Mouse (Mus musculus) hindbrain, embryonic 10.5 days (tissue): ENCODE measurements around the gene Fchsd2. TPM values are rescaled to one million over a fixed set of nuclear protein-coding genes. Genes with fewer than 3 reads are reported as not detected.
A peak's percentile ranks its signal among the peaks of the same experiment; 100 is the strongest.

ENCODE experiments used
- DNase-seq: peaks from one replicate; pipeline ENCODE4 v3.0.0-alpha.2; 2017; ENCODE audit warnings: low spot score
- H3K27ac ChIP-seq: fragments of 300-500 bp; sonication (generic); 2 replicates; pipeline ENCODE4 v1.5.1; 2016; ENCODE audit warnings: mild to moderate bottlenecking, moderate library complexity
- H3K27me3 ChIP-seq: fragments of 300-500 bp; sonication (generic); 2 replicates; pipeline ENCODE4 v1.6.1; 2016; ENCODE audit warnings: mild to moderate bottlenecking; ENCODE audit not compliant: poor library complexity, insufficient read depth, severe bottlenecking
- H3K36me3 ChIP-seq: fragments of 300-500 bp; sonication (generic); 2 replicates; pipeline ENCODE4 v1.6.1; 2016; ENCODE audit warnings: mild to moderate bottlenecking, moderate library complexity
- H3K4me1 ChIP-seq: fragments of 300-500 bp; sonication (generic); replicated peaks from 2 replicates; pipeline ENCODE4 v1.6.1; 2016; ENCODE audit warnings: mild to moderate bottlenecking
- H3K4me3 ChIP-seq: fragments of 300-500 bp; sonication (generic); 2 replicates; pipeline ENCODE4 v1.5.1; 2016; ENCODE audit warnings: mild to moderate bottlenecking, moderate library complexity
- H3K9me3 ChIP-seq: fragments of 300-500 bp; sonication (generic); 2 replicates; pipeline ENCODE4 v1.6.1; 2016; ENCODE audit warnings: mild to moderate bottlenecking, moderate library complexity
- WGBS: fragments of 180-500 bp; shearing (Covaris S2); methylation state at CpG from one replicate; pipeline ENCODE4 v1.1.7; 2016; 5-methylcytosine and 5-hydroxymethylcytosine counted together
- polyA plus RNA-seq: library from polyadenylated mRNA; unstranded; fragments of >200 nt; fragmentation: Nextera tagmentation; extraction: Ambion mirVana; gene quantifications from 2 replicates; pipeline ENCODE4 v1.2.1, GENCODE M21; 2016

Gene Fchsd2
- polyA plus RNA-seq, 1 experiment from 2014 or later = 20.9 TPM

GRCm38 (mm10) chr7:101107968-101108652 is 15.4 kb downstream of the Fchsd2 start:
- peak; percentile 99 for DNase-seq
- peaks cover 28% of the 10 kb centered on the region for H3K4me1 ChIP-seq
- H3K9me3 ChIP-seq = no peaks in the 10 kb centered on the region
- WGBS = under 1% methylated on average over 68 of the region's 75 CpGs
- peak overlapping the region; percentile 90 for H3K4me3 ChIP-seq
- H3K27me3 ChIP-seq = no peaks in the 10 kb centered on the region
- H3K27ac ChIP-seq = peak overlapping the region; percentile 98
- peaks cover 22% of the 10 kb centered on the region for H3K36me3 ChIP-seq

DNA sequence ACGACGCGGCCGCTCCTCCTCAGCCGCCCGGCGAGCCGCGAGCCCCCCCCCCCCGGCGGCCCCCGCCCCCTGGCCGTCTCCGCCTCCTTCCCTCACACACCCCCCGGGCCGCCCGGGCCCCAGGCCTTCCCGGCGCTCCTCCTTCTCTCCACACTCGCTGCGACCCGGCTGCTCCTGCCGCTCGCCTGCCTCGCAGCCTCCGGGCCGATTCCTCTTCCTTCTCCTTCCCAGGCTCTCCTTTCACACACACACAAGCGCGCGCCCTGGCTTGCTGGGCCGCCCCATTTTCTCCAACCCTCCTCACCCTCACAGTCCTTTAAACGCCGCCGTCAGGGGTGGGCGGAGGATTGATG is 16.0 kb downstream of the Fchsd2 start:
- Histone ChIP-seq H3K9me3 (no peaks in the 10 kb centered on the region), H3K27ac (peak overlapping the region; percentile 98), H3K4me1 (peaks cover 28% of the 10 kb centered on the region), H3K27me3 (no peaks in the 10 kb centered on the region), H3K36me3 (peaks cover 27% of the 10 kb centered on the region), H3K4me3 (peak overlapping the region; percentile 90)
- peak; percentile 85 for DNase-seq
- WGBS = 2% methylated on average over 18 of the region's 35 CpGs

DNA sequence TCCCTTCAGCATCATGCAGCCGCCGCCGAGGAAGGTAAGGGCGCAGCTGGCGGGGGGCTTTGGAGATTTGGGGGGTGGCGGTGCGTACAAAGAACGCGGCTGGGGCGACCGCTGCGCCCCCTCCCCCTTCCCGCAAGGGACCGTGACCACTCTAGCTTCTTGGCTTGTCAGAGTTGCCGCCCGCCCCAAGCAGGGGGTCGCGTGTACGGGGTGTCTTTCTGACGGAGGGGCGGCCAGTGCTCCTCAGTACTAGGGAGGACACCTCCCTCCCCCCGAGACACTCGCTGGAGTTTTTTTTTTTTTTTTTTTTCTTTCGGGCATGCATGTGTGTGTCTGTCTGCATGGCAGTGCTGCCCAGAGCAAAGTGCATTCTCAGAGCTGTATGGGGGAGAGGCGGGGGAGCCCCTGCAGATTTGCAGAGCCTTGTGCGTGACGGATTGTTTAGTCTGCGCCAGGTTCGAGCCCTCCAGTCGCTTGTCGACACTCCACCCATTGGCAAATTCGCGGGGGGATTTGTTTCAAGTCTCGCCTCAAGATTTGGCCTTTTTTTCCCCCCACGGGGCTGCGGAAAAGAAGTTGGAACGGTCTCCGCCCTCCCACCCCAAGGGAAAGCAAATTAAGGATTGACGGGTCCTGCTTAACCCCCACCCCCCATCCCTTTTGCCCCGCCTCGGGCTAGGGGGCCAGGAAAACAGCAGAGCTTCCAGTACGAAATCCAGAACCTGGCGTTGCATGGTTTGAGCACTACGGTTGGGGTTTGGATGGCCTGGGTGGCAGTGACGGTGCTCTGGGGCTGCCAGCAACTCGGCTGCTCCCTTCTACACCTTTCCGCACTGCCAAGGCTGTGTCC is 16.6 kb downstream of the Fchsd2 start:
- H3K9me3 ChIP-seq = no peaks in the 10 kb centered on the region
- peak overlapping the region; percentile 98 for H3K27ac ChIP-seq
- DNase-seq = peak; percentile 62
- H3K27me3 ChIP-seq = no peaks in the 10 kb centered on the region
- H3K4me3 ChIP-seq = peak overlapping the region; percentile 90
- H3K36me3 ChIP-seq = peaks cover 33% of the 10 kb centered on the region
- WGBS = under 1% methylated on average over 47 of the region's 47 CpGs
- peaks cover 28% of the 10 kb centered on the region for H3K4me1 ChIP-seq

GRCm38 (mm10) chr7:101109856-101110350 is 17.2 kb downstream of the Fchsd2 start:
- peak overlapping the region; percentile 90 for H3K4me3 ChIP-seq
- H3K9me3 ChIP-seq = no peaks in the 10 kb centered on the region
- H3K27me3 ChIP-seq = no peaks in the 10 kb centered on the region
- peak; percentile 38 for DNase-seq
- H3K4me1 ChIP-seq = peaks cover 28% of the 10 kb centered on the region
- peak overlapping the region; percentile 98 for H3K27ac ChIP-seq
- 9% methylated on average over 8 of the region's 8 CpGs for WGBS
- peaks cover 40% of the 10 kb centered on the region for H3K36me3 ChIP-seq

DNA sequence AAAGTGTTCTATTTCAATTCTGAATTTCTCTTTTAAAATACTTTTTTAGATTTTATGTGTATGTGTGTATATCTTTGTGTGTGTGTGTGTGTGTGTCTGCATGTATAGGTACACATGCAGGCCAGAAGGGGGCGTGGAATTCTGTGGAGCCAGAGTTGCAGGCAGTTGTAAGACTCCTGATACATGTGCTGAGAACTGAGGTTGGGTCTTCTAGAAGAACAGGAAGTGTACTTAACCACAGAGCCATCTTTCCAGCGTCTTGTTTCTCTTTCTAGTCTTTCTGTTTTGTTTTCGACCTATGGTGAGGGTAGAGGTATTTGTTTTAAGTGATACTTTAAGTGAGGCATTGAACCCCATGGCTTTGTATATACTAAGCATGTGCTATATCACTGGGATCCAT is 20.7 kb downstream of the Fchsd2 start:
- peaks cover 74% of the 10 kb centered on the region for H3K36me3 ChIP-seq
- WGBS = 89% methylated on average over 3 of the region's 3 CpGs

DNA sequence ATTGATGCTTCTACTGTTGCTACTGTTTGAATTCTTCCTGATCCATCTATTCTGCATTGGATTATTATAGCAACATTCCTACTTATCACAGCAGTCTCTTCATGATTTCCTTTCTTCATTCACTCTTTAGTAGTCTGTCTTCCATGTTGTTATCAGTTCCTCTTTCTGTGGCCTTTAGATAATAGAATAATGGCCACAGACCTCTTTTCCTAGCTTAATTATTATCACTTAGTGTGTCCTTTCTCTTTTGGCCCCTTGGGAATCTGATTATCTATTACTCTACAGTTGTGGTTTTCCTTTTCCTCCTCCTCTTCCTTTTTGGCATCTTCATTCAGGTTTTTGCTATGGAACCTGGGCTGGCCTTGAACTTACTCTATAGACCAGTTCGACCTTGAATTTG is 21.7 kb downstream of the Fchsd2 start:
- peaks cover 14% of the 10 kb centered on the region for H3K4me1 ChIP-seq
- H3K36me3 ChIP-seq = peaks cover 83% of the 10 kb centered on the region
- H3K9me3 ChIP-seq = no peaks in the 10 kb centered on the region
- H3K4me3 ChIP-seq = no peak overlapping the region
- 84% methylated on average over 1 of the region's 1 CpGs for WGBS
- no peaks in the 10 kb centered on the region for H3K27me3 ChIP-seq
- H3K27ac ChIP-seq = no peak overlapping the region
- no peak for DNase-seq

More for the DNA sequence above, 20.7 kb downstream of the Fchsd2 start:
- Histone ChIP-seq H3K4me3 (no peak overlapping the region), H3K9me3 (no peaks in the 10 kb centered on the region), H3K4me1 (peaks cover 14% of the 10 kb centered on the region), H3K27ac (no peak overlapping the region), H3K27me3 (no peaks in the 10 kb centered on the region)
- DNase-seq = no peak

GRCm38 (mm10) chr7:101119391-101119790 is 26.7 kb downstream of the Fchsd2 start:
- Histone ChIP-seq H3K36me3 (peaks cover 71% of the 10 kb centered on the region), H3K27ac (no peak overlapping the region), H3K27me3 (no peaks in the 10 kb centered on the region), H3K4me3 (no peak overlapping the region), H3K4me1 (no peaks in the 10 kb centered on the region), H3K9me3 (no peaks in the 10 kb centered on the region)
- DNase-seq = no peak
- 96% methylated on average over 7 of the region's 7 CpGs for WGBS

DNA sequence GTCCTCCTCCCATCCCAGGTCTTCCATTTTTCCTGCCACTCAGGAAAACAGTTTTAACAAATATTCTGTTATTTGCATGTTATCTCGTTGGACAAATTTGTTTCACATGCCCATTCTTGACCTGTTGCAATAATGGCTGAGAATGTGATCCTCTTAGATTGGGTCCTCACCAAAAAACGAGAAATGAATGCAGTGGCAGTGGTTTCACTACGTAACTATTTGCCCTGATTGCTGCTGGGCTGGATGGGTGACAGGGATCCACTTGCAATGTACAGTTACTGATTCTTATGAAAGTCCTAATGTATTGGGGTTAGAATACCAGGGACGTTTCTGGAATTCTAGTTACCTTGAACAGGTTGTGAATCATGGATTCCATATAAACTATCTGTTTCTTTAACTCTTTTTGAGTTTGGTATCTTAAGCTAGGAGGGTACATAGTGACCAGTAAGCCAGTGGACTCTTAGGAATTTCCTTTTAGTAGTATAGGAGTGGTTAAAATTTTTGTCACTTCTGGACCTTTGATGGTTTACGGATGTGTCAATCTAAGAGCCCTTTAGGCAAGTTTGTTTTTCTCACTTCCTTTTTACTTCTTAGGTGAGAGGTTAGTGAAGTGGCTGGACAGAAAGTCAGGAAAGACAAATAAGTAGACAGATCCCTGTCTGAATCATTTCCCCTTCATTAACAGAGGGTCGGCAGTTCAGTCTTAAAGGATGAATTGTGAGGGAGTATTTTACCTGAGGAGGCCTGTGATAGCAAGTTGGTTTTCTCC is 31.1 kb downstream of the Fchsd2 start:
- Histone ChIP-seq H3K4me1 (no peaks in the 10 kb centered on the region), H3K4me3 (no peak overlapping the region), H3K27ac (no peak overlapping the region), H3K27me3 (no peaks in the 10 kb centered on the region), H3K36me3 (peaks cover 31% of the 10 kb centered on the region), H3K9me3 (no peaks in the 10 kb centered on the region)
- WGBS = 87% methylated on average over 6 of the region's 6 CpGs
- no peak for DNase-seq

DNA sequence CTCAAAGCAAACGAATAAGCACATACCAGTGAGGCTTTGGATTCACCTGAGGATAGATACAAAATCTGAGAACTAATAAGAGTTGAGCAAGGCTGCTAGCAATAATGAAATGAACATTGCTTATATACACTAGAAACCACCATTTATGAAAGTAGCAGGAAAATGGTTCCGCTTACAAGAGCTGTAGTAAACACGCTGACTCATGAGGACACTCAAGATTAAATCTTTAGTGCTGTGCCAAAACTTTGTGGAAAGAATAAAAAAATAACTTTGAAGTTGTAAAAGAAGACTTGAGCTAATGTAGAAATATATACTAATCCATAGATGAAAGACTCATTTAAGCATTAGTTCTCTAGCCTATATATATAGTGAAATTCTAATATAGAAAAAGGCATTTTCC is 35.1 kb downstream of the Fchsd2 start:
- DNase-seq = no peak
- Histone ChIP-seq H3K27me3 (no peaks in the 10 kb centered on the region), H3K4me1 (no peaks in the 10 kb centered on the region), H3K4me3 (no peak overlapping the region), H3K36me3 (peaks cover 10% of the 10 kb centered on the region; the same call in 1 of the 2 replicates), H3K9me3 (no peaks in the 10 kb centered on the region), H3K27ac (no peak overlapping the region)
- 93% methylated on average over 3 of the region's 3 CpGs for WGBS

DNA sequence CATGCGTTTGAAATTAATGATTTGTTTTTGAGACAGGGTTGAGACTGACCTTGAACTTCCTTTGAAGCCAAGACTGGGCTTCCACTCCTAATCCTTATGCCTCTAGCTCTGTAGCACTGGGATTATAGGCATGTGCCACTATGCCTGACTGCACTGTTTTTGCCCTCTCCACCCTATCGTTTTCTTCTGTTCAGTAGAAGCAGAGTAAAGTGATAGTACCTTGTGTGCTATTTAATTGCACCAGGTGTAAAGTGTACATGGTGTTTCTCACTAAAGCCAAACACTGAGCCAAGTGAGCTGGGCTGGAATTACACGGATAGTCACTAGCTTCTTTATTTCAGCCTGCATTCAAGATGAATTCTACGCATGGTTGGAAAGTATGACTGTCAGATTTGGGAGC is 35.9 kb downstream of the Fchsd2 start:
- Histone ChIP-seq H3K36me3 (peaks cover 10% of the 10 kb centered on the region; the same call in 1 of the 2 replicates), H3K4me1 (no peaks in the 10 kb centered on the region), H3K9me3 (no peaks in the 10 kb centered on the region), H3K4me3 (no peak overlapping the region), H3K27me3 (no peaks in the 10 kb centered on the region), H3K27ac (no peak overlapping the region)
- 89% methylated on average over 4 of the region's 4 CpGs for WGBS
- no peak for DNase-seq

DNA sequence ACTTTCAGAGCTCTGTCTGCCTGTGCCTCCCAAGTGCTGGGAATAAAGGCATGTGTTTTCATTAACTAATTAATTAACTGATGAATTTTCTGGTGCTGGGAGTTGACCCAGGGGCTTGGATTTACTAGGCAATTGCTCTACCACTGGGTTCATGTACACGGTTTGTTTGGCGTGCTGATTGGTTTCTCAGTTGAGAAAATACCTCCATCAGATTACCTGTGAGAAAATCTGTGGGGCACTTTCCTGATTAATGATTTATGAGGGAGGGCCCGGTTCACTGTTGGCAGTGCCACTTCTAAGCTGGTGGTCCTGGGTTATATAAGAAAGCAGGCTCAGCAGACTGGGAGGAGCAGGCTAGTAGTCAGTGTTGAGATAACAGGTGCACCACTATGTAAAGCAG is 38.0 kb downstream of the Fchsd2 start:
- Histone ChIP-seq H3K27ac (no peak overlapping the region), H3K9me3 (no peaks in the 10 kb centered on the region), H3K4me3 (no peak overlapping the region), H3K4me1 (no peaks in the 10 kb centered on the region), H3K27me3 (no peaks in the 10 kb centered on the region), H3K36me3 (peaks cover 10% of the 10 kb centered on the region; the same call in 1 of the 2 replicates)
- 85% methylated on average over 3 of the region's 3 CpGs for WGBS
- no peak for DNase-seq

- Histone ChIP-seq H3K4me3 (no peak overlapping the region), H3K27me3 (no peaks in the 10 kb centered on the region), H3K36me3 (peaks cover 10% of the 10 kb centered on the region; the same call in 1 of the 2 replicates), H3K27ac (no peak overlapping the region), H3K9me3 (no peaks in the 10 kb centered on the region), H3K4me1 (no peaks in the 10 kb centered on the region)
- DNase-seq = no peak
- WGBS = 76% methylated on average over 6 of the region's 6 CpGs
Observed at GRCm38 (mm10) chr7:101131281-101131680, 38.6 kb downstream of the Fchsd2 start.
